Mouse (Mus musculus) spleen, adult 12 weeks (tissue): Measurements from ENCODE around the gene Fcho2.

ENCODE experiments used
- DNase-seq: peaks from one replicate; pipeline ENCODE4 v3.0.0; 2022; ENCODE audit warnings: low spot score

The Fcho2 gene

DNA sequence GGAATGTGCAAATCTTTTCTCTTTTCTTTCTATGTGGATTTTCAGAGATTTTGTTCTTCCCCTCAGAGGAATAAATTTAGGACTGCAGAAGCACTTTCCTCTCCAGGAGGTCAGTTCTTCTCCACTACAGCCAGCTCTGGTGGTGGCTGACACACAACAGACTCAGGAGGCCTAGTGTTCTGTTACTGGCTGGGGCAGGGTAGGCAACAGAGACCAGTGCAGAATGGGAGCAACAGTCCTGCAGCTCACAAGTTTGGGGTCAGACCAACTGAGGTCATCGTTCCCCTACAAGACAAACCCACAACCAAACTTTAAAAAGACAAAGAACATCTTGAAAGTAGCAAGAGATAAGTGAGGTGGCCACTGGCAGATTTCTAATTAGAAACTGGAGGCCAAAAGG, 104.6 kb downstream of the Fcho2 start:
- no peak for DNase-seq

DNA sequence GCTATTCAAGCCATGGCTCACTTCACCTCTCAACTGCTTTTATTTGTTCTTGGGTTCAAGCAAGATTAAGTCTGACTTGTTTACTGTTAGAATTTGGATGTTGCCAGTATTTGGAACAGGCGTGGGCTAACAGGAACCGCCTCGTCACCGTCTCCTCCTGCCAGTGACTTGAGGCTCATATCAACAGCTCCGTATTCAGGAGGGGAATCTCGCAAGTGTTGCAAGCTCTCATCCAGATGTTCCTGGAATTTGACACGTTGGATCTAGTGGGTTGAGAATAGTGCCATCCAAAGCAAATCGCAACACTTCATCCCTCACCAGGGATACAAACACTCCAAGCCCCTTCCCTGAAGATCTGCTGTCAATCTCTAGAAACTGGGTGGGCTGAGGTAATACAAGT, 105.0 kb downstream of the Fcho2 start:
- DNase-seq = no peak

DNA sequence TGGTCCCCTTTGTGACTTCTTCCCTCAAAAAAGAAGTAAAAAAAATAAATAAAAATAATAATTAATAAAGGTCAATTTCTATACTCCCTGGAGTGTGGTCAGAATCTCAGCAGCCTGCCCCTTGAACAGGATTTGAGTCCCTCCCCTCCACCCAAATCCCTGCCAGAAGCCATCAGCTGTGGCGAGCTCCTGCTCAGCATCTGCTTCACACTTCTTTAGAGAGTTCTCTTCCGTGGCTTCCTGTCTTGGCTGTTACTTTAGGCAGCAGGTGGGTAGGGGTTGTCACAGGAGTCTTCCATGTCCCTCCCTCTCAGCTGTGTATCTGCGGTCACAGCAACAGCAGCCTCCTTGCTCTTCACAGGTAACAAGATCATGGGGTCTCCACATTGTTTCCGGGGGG, 109.7 kb downstream of the Fcho2 start:
- DNase-seq = no peak

DNA sequence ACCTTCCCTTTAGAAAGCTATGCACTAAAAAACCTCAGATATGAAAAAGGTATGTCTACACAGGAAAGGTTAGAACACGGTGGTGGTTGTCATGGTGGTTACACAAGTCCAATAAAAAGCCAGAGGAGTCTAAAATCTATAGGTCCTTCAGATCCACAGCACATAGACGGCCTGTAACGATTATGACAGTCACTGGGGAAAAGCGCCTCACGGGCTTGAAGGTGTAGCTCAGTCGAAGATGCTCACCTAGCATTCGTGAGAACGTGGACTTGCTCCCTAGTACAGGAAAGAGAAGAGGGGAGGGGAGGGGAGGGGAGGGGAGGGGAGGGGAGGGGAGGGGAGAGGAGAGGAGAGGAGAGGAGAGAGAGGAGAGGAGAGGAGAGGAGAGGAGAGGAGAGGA, 111.5 kb downstream of the Fcho2 start:
- no peak for DNase-seq

DNA sequence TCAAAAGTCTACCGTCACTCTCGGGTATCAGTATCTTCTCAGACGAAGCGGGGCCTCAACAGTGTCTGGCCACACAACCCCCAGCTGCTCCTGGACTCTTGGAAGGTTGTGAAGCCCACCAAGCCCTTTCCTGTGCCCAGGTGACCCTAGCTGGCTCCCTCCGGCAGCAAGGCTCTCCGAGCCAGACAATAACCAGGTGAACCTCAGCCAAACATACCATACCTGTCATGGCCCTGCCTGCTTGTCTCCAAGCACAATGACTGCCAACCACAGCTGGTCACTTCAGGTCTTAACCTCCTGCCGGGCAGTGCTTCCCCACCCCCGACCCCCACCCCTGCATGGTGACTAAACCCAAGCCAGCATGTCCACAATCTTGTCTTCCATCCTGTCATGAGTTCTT, 112.9 kb downstream of the Fcho2 start:
- no peak for DNase-seq

DNA sequence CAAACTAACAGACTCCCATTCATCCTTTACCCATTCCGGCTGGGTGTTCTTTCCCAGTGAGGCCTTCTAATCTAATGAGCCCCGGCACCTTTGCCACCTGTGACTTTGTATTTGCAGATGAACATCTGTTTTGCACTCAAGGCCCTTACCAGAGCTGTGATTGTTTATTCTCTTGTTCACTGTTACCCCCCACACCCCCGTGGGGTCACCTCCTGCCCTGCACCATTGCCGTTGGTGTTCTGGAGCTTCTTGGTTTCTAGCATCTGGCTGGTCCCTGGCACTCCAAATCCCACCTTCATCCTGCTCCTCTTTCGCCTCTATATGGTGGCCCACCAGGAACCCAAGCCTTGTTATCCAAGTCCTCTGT, 114.0 kb downstream of the Fcho2 start:
- DNase-seq = no peak

DNA sequence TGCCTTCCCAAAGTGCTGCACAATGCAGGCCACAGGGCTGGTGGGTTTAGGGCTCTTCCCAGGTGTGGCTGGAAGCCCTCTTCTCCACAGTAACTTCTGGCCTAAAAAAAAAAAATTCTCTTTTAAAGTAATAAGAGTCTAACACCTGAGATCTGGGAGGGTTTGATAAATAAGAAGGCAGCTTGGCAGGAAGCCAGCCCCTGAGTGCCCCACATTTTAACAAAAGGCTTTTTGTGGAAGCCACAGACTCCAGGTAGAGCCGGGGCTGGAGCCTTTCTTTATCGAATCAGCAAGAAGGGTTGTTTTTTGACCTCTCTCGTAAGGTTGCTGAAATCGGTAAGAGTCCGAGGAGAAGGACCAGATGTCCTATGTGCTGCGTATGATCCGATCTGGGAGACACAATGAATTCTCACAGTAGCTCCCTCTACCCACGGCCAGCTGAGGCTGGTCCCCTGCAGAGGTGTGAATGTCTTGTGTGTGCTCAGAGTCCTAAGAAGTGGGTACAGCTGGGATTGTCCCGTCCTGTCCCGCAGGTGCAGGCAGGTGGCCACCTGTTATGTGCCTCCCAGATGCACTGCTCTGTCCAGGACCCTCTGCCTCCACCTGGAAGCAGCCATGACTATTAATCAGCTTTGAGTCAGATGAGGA, 114.5 kb downstream of the Fcho2 start:
- no peak for DNase-seq

DNA sequence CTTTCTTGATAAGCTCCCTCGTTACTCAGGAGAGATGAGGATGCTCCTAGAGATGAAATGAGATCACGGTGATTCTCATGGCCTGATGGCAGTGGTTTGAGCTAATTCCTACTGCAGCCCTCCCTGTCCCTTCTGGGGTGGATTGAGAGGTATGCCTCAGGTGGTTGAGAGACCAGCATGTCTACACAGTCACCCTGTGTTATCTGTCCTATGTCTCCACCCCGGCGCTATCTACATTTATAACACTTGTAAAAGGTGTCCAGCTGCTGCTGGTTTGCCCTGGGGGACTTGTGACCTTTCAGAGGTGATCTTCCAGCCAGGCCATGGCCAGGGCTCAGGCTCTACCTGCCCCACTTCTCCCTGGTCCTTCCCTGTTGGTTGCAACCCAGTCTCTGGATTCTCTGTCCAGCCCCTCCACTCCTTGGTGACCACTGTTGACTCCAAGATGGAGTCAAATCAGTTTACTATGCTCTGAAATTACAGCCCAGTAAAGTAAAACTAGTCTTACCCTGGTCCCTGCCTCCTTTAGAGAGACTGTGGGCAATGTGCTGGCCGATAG, 115.2 kb downstream of the Fcho2 start:
- DNase-seq = no peak

DNA sequence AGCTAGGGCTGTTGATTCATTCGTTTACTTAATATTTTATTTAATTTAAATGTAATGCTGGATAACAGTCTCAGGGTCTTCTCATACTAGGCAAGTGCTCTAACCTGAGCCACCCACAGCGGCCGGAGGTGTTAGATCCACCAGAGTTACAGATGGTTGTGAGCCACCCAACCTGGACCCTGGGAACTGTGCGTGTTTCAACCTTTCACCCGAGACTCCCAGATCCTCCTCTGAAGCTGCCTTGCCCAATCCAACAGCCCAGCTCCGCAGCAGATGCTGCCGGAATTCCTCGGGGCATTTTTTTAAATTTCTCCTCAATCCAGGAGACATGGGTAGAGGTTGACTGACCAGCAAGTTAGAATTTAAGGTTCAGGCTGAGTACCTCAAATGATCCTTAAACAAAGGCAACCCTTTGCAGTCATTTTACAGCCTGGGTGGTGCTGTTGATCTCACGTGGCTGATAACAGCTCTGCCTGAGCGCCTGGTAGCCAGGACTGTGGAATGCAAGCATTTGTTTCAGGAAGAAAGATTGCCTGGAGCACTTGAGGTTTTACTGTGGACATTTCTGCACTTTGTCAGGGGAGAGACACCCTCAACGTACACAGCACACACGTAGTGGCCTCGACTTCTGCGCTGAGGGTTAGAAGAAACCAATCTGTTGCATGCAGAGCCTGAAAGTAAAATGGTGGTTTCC, 116.1 kb downstream of the Fcho2 start:
- DNase-seq = no peak

DNA sequence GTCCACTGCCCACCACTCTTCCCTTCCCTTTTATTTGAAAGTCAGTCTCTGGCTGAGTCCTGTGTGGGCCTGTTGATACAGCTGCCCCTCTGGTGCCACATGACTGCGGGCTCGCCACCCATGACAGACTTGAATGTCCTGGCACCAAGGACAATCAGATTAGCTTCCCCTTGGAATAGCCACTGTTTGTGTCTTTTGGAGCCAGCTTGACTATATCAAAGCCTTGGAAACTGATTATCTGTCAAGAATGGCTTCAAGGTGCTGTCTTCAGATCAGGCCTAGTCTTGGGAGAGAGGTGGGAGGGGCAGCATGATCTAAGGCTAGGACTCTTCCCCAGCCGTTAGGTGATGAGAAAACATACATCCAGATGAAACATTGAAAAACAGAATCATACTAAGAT, 118.5 kb downstream of the Fcho2 start:
- DNase-seq = no peak

DNA sequence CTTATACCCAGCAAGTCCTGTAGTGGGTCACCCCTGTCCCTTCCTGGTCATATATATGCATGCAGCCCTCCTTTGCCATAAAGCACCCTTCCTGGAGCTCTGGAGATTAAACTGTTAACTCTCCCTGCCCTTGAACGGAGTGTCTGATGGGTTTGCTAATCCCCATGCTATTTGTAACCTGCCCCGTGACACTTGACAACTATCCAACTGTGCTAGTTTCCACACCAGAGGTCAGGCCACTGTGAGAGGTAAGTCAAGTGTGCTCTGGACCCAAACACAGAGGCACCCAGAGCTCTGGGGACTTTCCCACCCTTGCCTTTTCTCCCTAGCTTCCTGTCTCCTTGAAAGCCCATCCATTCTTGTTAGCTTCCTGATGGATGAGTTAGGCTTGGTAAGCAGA, 119.7 kb downstream of the Fcho2 start:
- DNase-seq = no peak

DNA sequence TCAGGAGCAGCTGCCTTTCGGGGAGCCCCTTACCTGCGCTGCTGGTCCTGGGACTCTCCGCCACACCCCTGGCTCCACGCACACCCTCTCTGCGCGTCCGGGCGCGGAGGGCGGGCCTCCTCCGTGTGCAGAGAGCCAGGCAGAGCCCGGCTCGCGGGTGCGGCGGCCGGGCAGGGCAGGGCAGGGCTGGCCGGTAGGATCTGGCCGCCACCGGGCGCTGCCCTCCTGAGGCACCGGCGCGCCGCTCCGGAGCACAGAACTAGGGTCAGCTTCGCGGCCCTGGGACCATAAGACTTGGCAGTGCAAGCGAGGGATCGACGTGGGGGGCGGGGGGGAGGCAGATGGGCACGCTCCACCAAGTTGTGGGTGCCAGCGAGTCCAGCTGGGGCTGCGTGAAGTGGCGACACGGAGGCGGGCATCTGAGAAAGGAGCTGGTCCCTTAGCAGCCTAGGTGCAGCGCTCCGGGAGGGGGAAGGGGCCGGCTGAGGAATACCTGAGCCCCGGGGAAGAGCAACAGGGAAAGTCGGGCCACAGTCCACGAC, 120.4 kb downstream of the Fcho2 start, which contains the start of gene Tmem171:
Tmem171 (minus strand) TSS at position 62 of the 542 bp plus-strand sequence.
- no peak for DNase-seq

DNA sequence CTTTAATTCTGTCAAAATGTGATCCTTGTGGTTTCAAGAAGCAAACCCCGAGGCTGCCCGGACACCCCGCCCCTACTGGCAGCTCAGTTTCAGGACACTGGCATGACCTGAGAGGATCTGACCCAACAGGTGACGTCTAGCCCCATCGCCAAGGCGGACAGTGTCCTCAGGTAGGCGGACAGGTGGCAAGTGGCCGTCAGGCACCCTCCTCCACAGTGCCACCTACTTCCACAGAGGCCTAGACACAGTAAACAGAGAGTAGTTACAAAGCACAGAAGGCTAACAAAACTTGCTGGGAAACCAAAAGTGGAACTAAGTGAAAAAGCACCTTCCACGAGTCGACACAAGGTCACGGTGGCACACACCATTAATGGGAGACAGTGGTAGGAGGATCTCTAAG, 121.9 kb downstream of the Fcho2 start:
- no peak for DNase-seq

DNA sequence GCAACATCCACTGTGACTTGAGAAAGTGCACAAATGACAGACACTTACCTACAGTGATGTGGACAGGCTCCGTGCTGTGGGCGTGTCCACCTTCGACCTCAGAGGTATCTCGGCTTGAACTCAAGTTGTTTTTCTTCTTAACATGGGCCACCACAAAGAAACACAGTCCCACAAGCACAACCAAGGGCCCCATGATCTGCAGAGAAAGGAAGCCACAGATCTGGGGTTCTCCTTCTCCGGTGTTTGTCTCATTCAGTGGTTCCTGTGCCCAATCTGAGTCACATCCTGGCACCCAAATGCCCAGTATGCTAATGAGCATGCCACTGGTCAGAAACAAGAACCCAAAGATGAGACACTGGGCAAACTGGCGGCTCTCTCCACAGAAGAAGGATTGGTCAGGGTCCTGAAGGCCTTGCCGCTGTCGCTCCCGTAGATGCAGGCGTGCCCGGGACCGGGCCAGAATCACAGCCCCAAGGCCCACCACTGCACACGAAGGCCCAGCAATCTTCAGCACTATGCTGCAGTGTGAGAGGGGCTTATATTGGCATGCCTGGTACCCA, 123.2 kb downstream of the Fcho2 start:
- DNase-seq = no peak

DNA sequence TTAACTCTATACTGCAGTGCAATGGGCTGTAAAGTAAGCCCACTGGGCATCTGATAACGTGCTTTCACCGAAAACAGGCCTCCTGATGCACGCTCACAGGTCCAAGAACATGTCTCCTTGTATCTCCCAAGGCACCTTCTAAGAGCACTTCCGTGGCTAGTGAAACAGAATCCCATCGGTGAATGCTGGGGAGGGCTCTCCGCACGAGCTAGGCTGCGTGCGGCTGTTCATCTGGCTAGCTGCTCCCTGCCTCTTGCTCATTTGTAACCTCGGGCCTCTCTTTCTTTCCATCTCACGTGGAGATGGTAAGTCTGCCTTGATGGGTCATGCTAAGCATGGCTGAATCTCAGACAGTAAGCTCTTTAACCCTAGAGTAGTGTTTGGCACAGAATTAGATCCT, 124.4 kb downstream of the Fcho2 start:
- DNase-seq = no peak

DNA sequence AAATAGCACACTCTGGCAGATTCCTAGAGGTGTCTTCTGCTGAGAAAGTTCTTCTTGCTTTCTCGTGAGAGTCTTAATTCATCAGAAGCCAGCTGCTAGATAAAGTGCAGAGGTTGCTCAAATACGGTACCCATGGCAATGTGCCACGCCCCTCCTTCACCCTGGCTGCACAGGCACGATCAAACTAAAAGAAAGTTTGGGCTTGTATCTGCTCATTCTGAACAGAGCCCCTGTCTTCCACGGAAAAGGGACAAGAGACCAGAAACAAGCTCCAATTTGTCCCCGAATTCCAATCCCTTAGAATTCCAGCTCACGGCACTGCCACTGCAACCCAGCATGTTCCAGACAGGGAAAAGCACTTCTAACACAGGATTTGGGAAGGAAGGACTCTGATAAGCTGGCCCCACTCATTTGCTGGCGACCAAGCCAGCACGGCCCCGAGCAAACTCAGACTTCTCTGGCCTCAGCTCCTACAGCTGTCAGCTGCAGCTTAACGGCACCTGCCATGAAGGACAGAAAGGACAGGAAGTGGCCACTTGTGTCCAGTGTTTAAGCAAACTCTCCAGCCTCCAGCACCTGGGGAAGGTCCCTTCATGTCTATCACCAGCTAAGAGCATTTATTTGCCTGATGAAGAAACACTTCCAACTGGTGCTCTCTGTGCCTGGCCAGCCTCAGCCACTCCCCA, 125.5 kb downstream of the Fcho2 start:
- DNase-seq = no peak

DNA sequence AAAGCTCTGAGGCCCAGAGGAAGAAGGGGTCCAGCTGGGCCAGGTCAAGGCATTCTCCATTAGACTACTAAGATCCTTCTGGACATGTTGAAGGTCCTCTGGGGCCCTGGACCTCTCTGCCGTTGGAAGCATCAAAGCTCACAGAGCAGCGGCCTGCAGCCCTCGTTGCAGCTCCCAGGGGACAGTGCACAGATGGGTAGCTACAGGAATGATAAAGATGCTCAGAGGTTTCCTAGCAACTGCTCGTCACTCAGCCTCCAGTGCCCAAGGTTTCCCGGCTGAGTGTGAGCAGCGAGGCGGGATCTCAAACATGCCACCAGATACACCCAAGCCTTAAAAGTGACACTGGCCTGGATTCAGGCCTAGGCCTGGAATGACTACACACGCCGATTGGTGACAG, 127.3 kb downstream of the Fcho2 start:
- no peak for DNase-seq

DNA sequence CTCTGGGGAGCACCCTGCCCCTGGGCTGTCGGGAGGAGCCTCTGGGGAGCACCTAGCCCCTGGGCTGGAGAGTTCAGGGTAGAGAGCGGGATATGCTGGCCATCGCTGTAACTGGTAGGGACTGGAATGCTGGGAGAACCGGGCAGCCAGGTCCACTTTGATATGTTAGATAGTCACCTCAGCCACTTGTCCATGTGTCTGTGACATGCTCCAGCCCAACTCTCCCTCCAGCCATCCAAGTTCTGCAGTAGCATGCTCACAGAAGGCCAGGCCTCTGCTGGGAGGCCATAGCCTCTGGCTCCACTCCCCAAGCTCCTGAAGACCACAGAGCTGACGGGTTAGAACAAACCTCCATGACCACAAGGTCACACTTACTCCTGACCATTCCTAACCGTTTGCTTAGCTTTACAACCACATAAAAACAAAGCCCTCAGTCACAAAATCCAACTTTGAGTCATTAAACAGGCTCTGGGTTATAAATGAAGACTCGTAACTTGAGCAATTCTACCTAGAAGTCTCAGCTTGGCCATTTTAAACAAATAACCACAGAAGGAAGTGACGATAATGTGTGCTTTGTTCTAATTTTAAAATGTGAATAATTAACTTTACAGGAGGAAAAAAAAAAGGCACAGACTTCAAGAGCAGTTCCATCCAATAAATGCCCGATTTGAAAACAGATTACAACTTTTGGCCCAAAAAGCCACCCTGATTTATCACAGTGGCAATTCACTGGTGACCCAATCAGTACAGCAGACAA, 130.9 kb downstream of the Fcho2 start:
- no peak for DNase-seq

DNA sequence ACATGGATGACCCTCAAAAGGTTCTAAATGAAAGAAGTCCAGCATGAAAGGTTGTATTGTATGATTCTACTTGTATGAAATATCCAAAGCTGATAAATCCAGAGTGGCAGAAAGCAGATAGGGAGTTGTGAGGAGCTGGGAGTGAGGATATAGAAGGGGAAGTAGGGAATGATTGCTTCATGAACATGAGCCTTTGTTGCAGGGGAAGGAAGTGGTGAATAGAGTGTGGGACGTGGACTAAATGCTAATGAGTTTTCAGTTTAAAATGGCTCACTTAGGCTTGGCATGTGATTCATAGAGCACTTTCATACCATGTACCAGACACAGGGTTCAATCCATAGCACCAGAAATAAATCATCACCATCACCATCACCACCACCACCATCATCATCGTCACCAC, 131.8 kb downstream of the Fcho2 start:
- DNase-seq = no peak

DNA sequence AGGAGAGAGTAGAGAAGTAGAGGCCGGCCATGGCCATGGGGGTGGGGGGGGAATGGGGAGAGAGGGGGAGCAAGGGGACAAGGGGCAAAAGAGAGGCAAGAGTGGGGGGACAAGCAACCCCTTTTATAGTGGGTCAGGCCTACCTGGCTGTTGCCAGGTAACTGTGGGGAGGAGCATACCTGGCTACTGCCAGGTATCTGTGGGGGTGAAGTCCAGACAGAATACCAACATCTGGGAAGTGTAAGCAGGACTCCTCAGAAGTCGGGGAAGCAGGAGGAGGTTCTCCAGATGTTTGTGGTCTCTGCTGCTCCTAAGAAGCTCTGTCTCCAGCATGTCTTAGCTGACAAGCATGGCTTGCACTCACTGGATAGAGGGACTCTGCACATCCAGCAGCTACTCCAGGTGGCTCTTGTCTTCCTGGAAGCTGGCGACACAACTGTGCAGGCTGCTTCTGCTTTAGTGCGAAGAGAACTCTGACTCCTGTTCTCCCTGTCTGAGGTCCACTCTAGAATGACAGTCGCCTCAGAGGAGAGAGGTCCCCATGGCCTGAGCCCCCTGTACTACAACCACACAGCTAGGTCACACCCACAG, 134.7 kb downstream of the Fcho2 start:
- no peak for DNase-seq

DNA sequence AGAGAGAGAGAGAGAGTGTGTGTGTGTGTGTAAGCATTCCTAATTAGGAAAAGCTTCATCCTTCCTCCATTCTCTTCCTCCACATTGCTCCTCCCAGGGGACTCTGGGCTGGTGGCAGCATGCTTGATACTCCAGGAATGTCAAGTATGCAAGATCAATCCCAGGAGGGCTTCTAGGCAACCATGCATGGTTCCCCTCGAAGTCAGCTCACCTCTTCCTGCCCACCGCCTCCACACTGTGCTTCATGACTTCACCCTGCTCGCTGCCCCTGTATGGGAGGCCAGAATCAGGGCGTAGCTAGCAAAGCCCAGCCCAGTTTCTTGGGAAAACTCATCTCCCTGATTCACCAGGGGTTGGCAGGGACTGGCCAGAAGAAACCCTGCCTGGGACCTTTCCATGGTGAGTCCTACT, 135.6 kb downstream of the Fcho2 start:
- DNase-seq = no peak
